Mouse (Mus musculus): ENCODE measurements around the gene Lamb3. TPM values are rescaled to one million over a fixed set of nuclear protein-coding genes. Genes with fewer than 3 reads are reported as not detected.

Gene Lamb3
- total RNA-seq, 2 experiments from 2014 or later, result 10.2 to 13.0 TPM

Other genes starting within 250 kb of the Lamb3 start
- gene Syt14, start 171.9 kb upstream of the Lamb3 start, total RNA-seq (2021), result under 1 TPM; 0.14 to 0.19 TPM
- 10 to 100 TPM in 1 of 2 experiments, 1 to 10 TPM in 1; 9.6 to 10.9 TPM for gene Diexf, start 77.4 kb upstream of the Lamb3 start, total RNA-seq (2021)
- gene Irf6, start 54.6 kb upstream of the Lamb3 start, total RNA-seq (2021), result 1 to 10 TPM; 1.4 to 2.6 TPM
- 1 to 10 TPM; 3.2 to 4.4 TPM for gene A130010J15Rik, start 39.7 kb upstream of the Lamb3 start, total RNA-seq (2021)
- 1 to 10 TPM; 1.2 to 1.9 TPM for gene Traf3ip3, start 6.0 kb upstream of the Lamb3 start, total RNA-seq (2021)
- gene Hsd11b1, start 56.4 kb downstream of the Lamb3 start, total RNA-seq (2021), result 10 to 100 TPM in 1 of 2 experiments, 1 to 10 TPM in 1; 8.6 to 13.2 TPM
- gene G0s2, start 65.5 kb downstream of the Lamb3 start, total RNA-seq (2021), result 10 to 100 TPM; 53.6 to 57.8 TPM
- 1 to 10 TPM in 1 of 2 experiments, not detected in 1; 1.0 TPM for gene Camk1g, start 162.6 kb downstream of the Lamb3 start, total RNA-seq (2021)

Measured in heart, postnatal 36 days (tissue).